Mouse (Mus musculus): Measurements from ENCODE around the gene Vmn1r195.
"Not testable (repeated sequence)": the region's sequence is repeated elsewhere in the genome, so short reads cannot be mapped to it uniquely, and the experiment has no call there.

Vmn1r195 gene

GRCm38 (mm10) chr13:22270222-22270621 lies at the start of gene Vmn1r195:
Gene Vmn1r195 (plus strand): TSS chr13:22270522.
- not testable (repeated sequence) for DNase-seq

- DNase-seq = not testable (repeated sequence)
These were observed 47.3 kb upstream of the Vmn1r195 start, which contains the start of gene Vmn1r193 for GRCm38 (mm10) chr13:22223060-22223459. Gene Vmn1r193 (minus strand): TSS chr13:22223160.

- no peak for DNase-seq
These were observed 26.4 kb upstream of the Vmn1r195 start, which contains the start of gene Vmn1r194 for GRCm38 (mm10) chr13:22243915-22244314. Gene Vmn1r194 (plus strand): TSS chr13:22244215.

GRCm38 (mm10) chr13:22271721-22272120 lies 1.4 kb downstream of the Vmn1r195 start:
- DNase-seq = no peak

- no peak for DNase-seq
These were observed 14.3 kb downstream of the Vmn1r195 start for GRCm38 (mm10) chr13:22284578-22284977.

- no peak for DNase-seq
These were observed 19.3 kb downstream of the Vmn1r195 start, which contains the start of gene Vmn1r196 for GRCm38 (mm10) chr13:22289620-22290019. Gene Vmn1r196 (plus strand): TSS chr13:22289920.

- not testable (repeated sequence) for DNase-seq
These were observed 37.8 kb downstream of the Vmn1r195 start for GRCm38 (mm10) chr13:22308075-22308474.

- no peak for DNase-seq
These were observed 45.0 kb downstream of the Vmn1r195 start for GRCm38 (mm10) chr13:22315361-22315760.

GRCm38 (mm10) chr13:22317366-22317765 lies 47.0 kb downstream of the Vmn1r195 start:
- no peak for DNase-seq

GRCm38 (mm10) chr13:22320091-22320490 lies 49.8 kb downstream of the Vmn1r195 start:
- DNase-seq = no peak

- DNase-seq = no peak
These were observed 54.0 kb downstream of the Vmn1r195 start, which contains the start of gene Vmn1r197 for GRCm38 (mm10) chr13:22324289-22324688. Gene Vmn1r197 (plus strand): TSS chr13:22324589.

All from cerebellum, postnatal 14 days (tissue).